ENCODE assay signal across 25 mouse cellular contexts in genomic region chr4:141352986-141353385, GRCm38 (mm10). TPM values are rescaled to one million over a fixed set of nuclear protein-coding genes. Genes with fewer than 3 reads are reported as not detected.
DNase-seq lines count a peak whose midpoint lies in the region; ATAC-seq and TF ChIP-seq lines count a peak whose summit lies in the region.
"Had no signal": no experiment of that assay in that cellular context is flagged by ENCODE, and none has a peak within 500 bp of the region (broad histone marks: within the 10 kb centered on the region; RNA-seq: fewer than 3 reads in every experiment).

No protein-coding gene starts in this region.

- H3K9me3 ChIP-seq in heart, embryonic 12.5 days (replicated peaks): peaks cover 6% of the 10 kb centered on the region; the same call in 1 of the 2 replicates
- no peaks in the 10 kb centered on the region for H3K9me3 ChIP-seq in lung, embryonic 15.5 days
- H3K9me3 ChIP-seq in hindbrain, embryonic 10.5 days: no peaks in the 10 kb centered on the region
- H3K9me3 ChIP-seq: embryonic facial prominence, embryonic 13.5 days; limb, embryonic 12.5 days; liver, embryonic 13.5 days; midbrain, embryonic 13.5 days; neural tube, embryonic 12.5 days had no signal

- no peak for TF ChIP-seq EP300 in heart, adult 2 months (IDR thresholded peaks at IDR 0.05; ENCODE audit: insufficient read depth, low read depth, low read length)

- peaks cover 9% of the 10 kb centered on the region for H3K4me1 ChIP-seq in heart, adult 2 months (ENCODE audit: control insufficient read depth, insufficient read depth, low read length)
- 0 out of 2 replicates have a peak, but pooled peaks cover 7% of the 10 kb centered on the region for H3K4me1 ChIP-seq in heart, embryonic 12.5 days (replicated peaks)
- H3K4me1 ChIP-seq in lung, embryonic 15.5 days: peaks cover 15% of the 10 kb centered on the region
- H3K4me1 ChIP-seq in hindbrain, embryonic 10.5 days (replicated peaks): peaks cover 33% of the 10 kb centered on the region
- H3K4me1 ChIP-seq: liver, embryonic 13.5 days; midbrain, embryonic 13.5 days; neural tube, embryonic 12.5 days had no signal

- intact Hi-C loops in heart, adult 2 months (cut with DNase I): no loop called here
- intact Hi-C loops in heart, postnatal 14 days (cut with DNase I): no loop called here

- H3K27me3 ChIP-seq in heart, adult 2 months (ENCODE audit: control insufficient read depth, insufficient read depth, low read length): no peaks in the 10 kb centered on the region
- no peaks in the 10 kb centered on the region for H3K27me3 ChIP-seq in heart, embryonic 12.5 days (replicated peaks)
- no peaks in the 10 kb centered on the region for H3K27me3 ChIP-seq in lung, embryonic 15.5 days
- no peaks in the 10 kb centered on the region for H3K27me3 ChIP-seq in hindbrain, embryonic 10.5 days (ENCODE audit: insufficient read depth, poor library complexity, severe bottlenecking)
- H3K27me3 ChIP-seq: embryonic facial prominence, embryonic 13.5 days; limb, embryonic 12.5 days; neural tube, embryonic 12.5 days had no signal

- no peaks in the 10 kb centered on the region for H3K79me2 ChIP-seq in heart, adult 2 months (replicated peaks; ENCODE audit: control insufficient read depth, insufficient read depth, low read length)

- TF ChIP-seq CTCF in heart, adult 2 months (IDR thresholded peaks at IDR 0.05): no peak

- peak overlapping the region; percentile 60; the same call in 1 of the 2 replicates for H3K27ac ChIP-seq in heart, adult 2 months
- H3K27ac ChIP-seq in heart, embryonic 12.5 days (ENCODE audit: poor library complexity, severe bottlenecking): no peak overlapping the region
- peak overlapping the region; percentile 75 for H3K27ac ChIP-seq in lung, embryonic 15.5 days
- H3K27ac ChIP-seq in hindbrain, embryonic 10.5 days: no peak overlapping the region
- H3K27ac ChIP-seq: limb, embryonic 12.5 days; liver, embryonic 13.5 days; midbrain, embryonic 13.5 days; neural tube, embryonic 12.5 days had no signal

- WGBS in heart, adult 2 months: 90% methylated on average over 5 of the region's 5 CpGs
- WGBS in heart, embryonic 12.5 days: 79% methylated on average over 5 of the region's 5 CpGs
- WGBS in lung, embryonic 15.5 days: 75% methylated on average over 5 of the region's 5 CpGs
- 77% methylated on average over 5 of the region's 5 CpGs for WGBS in hindbrain, embryonic 10.5 days

- no peaks in the 10 kb centered on the region for H3K36me3 ChIP-seq in heart, adult 2 months (ENCODE audit: control insufficient read depth, insufficient read depth, low read length)
- no peaks in the 10 kb centered on the region for H3K36me3 ChIP-seq in heart, embryonic 12.5 days
- H3K36me3 ChIP-seq in lung, embryonic 15.5 days: no peaks in the 10 kb centered on the region
- no peaks in the 10 kb centered on the region for H3K36me3 ChIP-seq in hindbrain, embryonic 10.5 days
- H3K36me3 ChIP-seq: embryonic facial prominence, embryonic 13.5 days; limb, embryonic 12.5 days; liver, embryonic 13.5 days; midbrain, embryonic 13.5 days; neural tube, embryonic 12.5 days had no signal

- H3K9ac ChIP-seq in heart, adult 2 months (ENCODE audit: low read depth, low read length): no peak overlapping the region
- H3K9ac ChIP-seq in heart, embryonic 12.5 days: no peak overlapping the region
- H3K9ac ChIP-seq in lung, embryonic 15.5 days: no peak overlapping the region
- H3K9ac ChIP-seq: embryonic facial prominence, embryonic 13.5 days; forebrain, postnatal 0 days; limb, embryonic 12.5 days; liver, embryonic 13.5 days; midbrain, embryonic 13.5 days; neural tube, embryonic 12.5 days had no signal

- no peak for ATAC-seq in heart, embryonic 12.5 days (ENCODE audit: insufficient number of reproducible peaks, low FRiP score)
- ATAC-seq in lung, embryonic 15.5 days (ENCODE audit: borderline replicate concordance, extremely low read depth, low FRiP score, low TSS enrichment): no peak
- ATAC-seq: forebrain, postnatal 0 days; hindbrain, embryonic 16.5 days; midbrain, embryonic 13.5 days had no signal

- DNase-seq in heart, adult 2 months: no peak
- DNase-seq in lung, adult 18-20 months: no peak
- DNase-seq in kidney, postnatal 14 days: peak; percentile 59
- no peak for DNase-seq in hindbrain, embryonic 10.5 days (ENCODE audit: low spot score)
- no peak for DNase-seq in heart, postnatal 14 days
- DNase-seq: adrenal gland, postnatal 36 days; cerebellum, adult 9-11 months; forebrain, postnatal 0 days; heart, postnatal 4 days; liver, embryonic 13.5 days; right cerebral cortex, adult 18-20 months; thymus, adult 2 months had no signal

- no peak for TF ChIP-seq POLR2A in heart, adult 2 months (IDR thresholded peaks at IDR 0.05; ENCODE audit: insufficient read depth, low read depth, low read length)

- H3K4me3 ChIP-seq in heart, adult 2 months: no peak overlapping the region
- H3K4me3 ChIP-seq in heart, embryonic 12.5 days: no peak overlapping the region
- H3K4me3 ChIP-seq in lung, embryonic 15.5 days: no peak overlapping the region
- H3K4me3 ChIP-seq in hindbrain, embryonic 10.5 days: no peak overlapping the region
- H3K4me3 ChIP-seq: embryonic facial prominence, embryonic 13.5 days; limb, embryonic 12.5 days; liver, embryonic 13.5 days; midbrain, embryonic 13.5 days; neural tube, embryonic 12.5 days had no signal

- no peak overlapping the region for H3K4me2 ChIP-seq in heart, embryonic 12.5 days
- H3K4me2 ChIP-seq in lung, embryonic 15.5 days: no peak overlapping the region
- H3K4me2 ChIP-seq: embryonic facial prominence, embryonic 13.5 days; limb, embryonic 12.5 days; liver, embryonic 13.5 days; midbrain, embryonic 13.5 days; neural tube, embryonic 12.5 days had no signal

RNA-seq across cellular contexts. Expression of gene Fam131c, which starts 15.0 kb away (rescaled TPM):
- 1 to 10 TPM; 2.0 to 2.2 TPM for total RNA-seq in heart, adult 2 months (2021)
- polyA plus RNA-seq in heart, adult 2 months (2012; rRNA removed): 0.29 and 2.9 TPM in 2 replicates
- 0.93 and 1.1 TPM in 2 replicates for polyA plus RNA-seq in heart, embryonic 12.5 days (2016; fragmentation: Nextera tagmentation; extraction: Ambion mirVana)
- 3.1 and 3.6 TPM in 2 replicates for polyA plus RNA-seq in lung, embryonic 15.5 days (2015; fragmentation: Nextera tagmentation; extraction: Ambion mirVana)
- polyA plus RNA-seq in hindbrain, embryonic 10.5 days (2016; fragmentation: Nextera tagmentation; extraction: Ambion mirVana): 0.65 and 0.81 TPM in 2 replicates
- total RNA-seq in heart, postnatal 14 days (2021): under 1 TPM; 0.15 to 0.65 TPM
- total RNA-seq: megakaryocyte progenitor cell, adult 5-6 weeks had no signal

RNA-seq across cellular contexts. Expression of gene Clcnka, which starts 45.5 kb away (rescaled TPM):
- total RNA-seq in heart, adult 2 months (2021): not detected
- 0.04 TPM in 1 of 2 replicates, not detected in the other for polyA plus RNA-seq in heart, adult 2 months (2012; rRNA removed)
- 0.06 and 0.15 TPM in 2 replicates for polyA plus RNA-seq in heart, embryonic 12.5 days (2016; fragmentation: Nextera tagmentation; extraction: Ambion mirVana)
- 0.19 and 0.54 TPM in 2 replicates for polyA plus RNA-seq in lung, embryonic 15.5 days (2015; fragmentation: Nextera tagmentation; extraction: Ambion mirVana)
- 0.31 and 0.33 TPM in 2 replicates for polyA plus RNA-seq in hindbrain, embryonic 10.5 days (2016; fragmentation: Nextera tagmentation; extraction: Ambion mirVana)
- total RNA-seq in heart, postnatal 14 days (2021): not detected
- total RNA-seq: adrenal gland, postnatal 36 days; heart, postnatal 4 days; layer of hippocampus, postnatal 10 days; megakaryocyte progenitor cell, adult 5-6 weeks had no signal
- polyA plus RNA-seq: heart, embryonic 14.5 days; large intestine, adult 2 months; liver, embryonic 13.5 days; midbrain, embryonic 13.5 days; neural tube, embryonic 12.5 days; small intestine, adult 2 months; urinary bladder, adult 2 months had no signal

RNA-seq across cellular contexts. Expression of gene Epha2, which starts 51.9 kb away (rescaled TPM):
- 1 to 10 TPM; 5.5 to 7.7 TPM for total RNA-seq in heart, adult 2 months (2021)
- 7.0 and 8.7 TPM in 2 replicates for polyA plus RNA-seq in heart, adult 2 months (2012; rRNA removed)
- 5.3 and 6.1 TPM in 2 replicates for polyA plus RNA-seq in heart, embryonic 12.5 days (2016; fragmentation: Nextera tagmentation; extraction: Ambion mirVana)
- 10.8 and 11.0 TPM in 2 replicates for polyA plus RNA-seq in lung, embryonic 15.5 days (2015; fragmentation: Nextera tagmentation; extraction: Ambion mirVana)
- polyA plus RNA-seq in hindbrain, embryonic 10.5 days (2016; fragmentation: Nextera tagmentation; extraction: Ambion mirVana): 3.3 and 4.4 TPM in 2 replicates
- 1 to 10 TPM; 8.0 to 8.9 TPM for total RNA-seq in heart, postnatal 14 days (2021)

Comparison
In these comparisons a context has a peak if more than half of its experiments do, and no peak if none do; other contexts are left out.
1. H3K27ac ChIP-seq: peak in heart, adult 2 months (single experiment) and lung, embryonic 15.5 days (single experiment); none in heart, embryonic 12.5 days (single experiment) and hindbrain, embryonic 10.5 days (single experiment).